Mouse (Mus musculus) kidney, embryonic 14.5 days (tissue): ENCODE results near the gene Wdr5. TPM values are rescaled to one million over a fixed set of nuclear protein-coding genes. Genes with fewer than 3 reads are reported as not detected.

Experiments
- ATAC-seq: fragments of 200-750 bp; cut with Nextera tagmentation; 2 replicates; pipeline ENCODE4 v1.8.0; 2017; ENCODE audit warnings: moderate number of reproducible peaks, mild to moderate bottlenecking, moderate TSS enrichment, moderate library complexity; ENCODE audit not compliant: low FRiP score, low TSS enrichment
- H3K27ac ChIP-seq: fragments of 300-500 bp; sonication (generic); 2 replicates; pipeline ENCODE4 v1.5.1; 2014; ENCODE audit warnings: low read depth, mild to moderate bottlenecking, low read length, moderate library complexity, mixed read lengths
- H3K27me3 ChIP-seq: fragments of 300-500 bp; sonication (generic); 2 replicates; pipeline ENCODE4 v1.6.1; 2014; ENCODE audit warnings: mild to moderate bottlenecking, low read length; ENCODE audit not compliant: control insufficient read depth, insufficient read depth
- H3K36me3 ChIP-seq: fragments of 300-500 bp; sonication (generic); 2 replicates; pipeline ENCODE4 v1.6.1; 2014; ENCODE audit warnings: low read length, mixed read lengths; ENCODE audit not compliant: control insufficient read depth, insufficient read depth
- H3K4me1 ChIP-seq: fragments of 300-500 bp; sonication (generic); 2 replicates; pipeline ENCODE4 v1.6.1; 2014; ENCODE audit warnings: low read length, mixed read lengths; ENCODE audit not compliant: control insufficient read depth, insufficient read depth
- H3K4me2 ChIP-seq: fragments of 300-500 bp; sonication (generic); replicated peaks from 2 replicates; pipeline ENCODE4 v1.6.1; 2014; ENCODE audit warnings: low read depth, mild to moderate bottlenecking, low read length
- H3K4me3 ChIP-seq: fragments of 300-500 bp; sonication (generic); 2 replicates; pipeline ENCODE4 v1.5.1; 2014; ENCODE audit warnings: mild to moderate bottlenecking, low read length
- H3K9ac ChIP-seq: fragments of 300-500 bp; sonication (generic); 2 replicates; pipeline ENCODE4 v1.6.1; 2014; ENCODE audit warnings: low read depth, mild to moderate bottlenecking, low read length, moderate library complexity
- H3K9me3 ChIP-seq: fragments of 300-500 bp; sonication (generic); 2 replicates; pipeline ENCODE4 v1.6.1; 2016; ENCODE audit warnings: low read length; ENCODE audit not compliant: control insufficient read depth
- WGBS: fragments of 180-500 bp; shearing (Covaris S2); extraction: QIAGEN DNeasy Blood & Tissue Kit; methylation state at CpG from one replicate; pipeline ENCODE4 v1.1.7; 2014; 5-methylcytosine and 5-hydroxymethylcytosine counted together
- polyA plus RNA-seq: library from polyadenylated mRNA; unstranded; fragments of >200 nt; fragmentation: Nextera tagmentation; extraction: Ambion mirVana; gene quantifications from 2 replicates; pipeline ENCODE4 v1.2.1, GENCODE M21; 2014

Gene Wdr5
- 37.1 and 73.5 TPM in 2 replicates for polyA plus RNA-seq

GRCm38 (mm10) chr2:27514639-27515328 is at the start of gene Wdr5:
Gene Wdr5 (plus strand): TSS chr2:27515157.
- under 1% methylated on average over 57 of the region's 57 CpGs for WGBS
- peak within 1 kb of the TSS; percentile 93 for H3K9ac ChIP-seq
- no peaks in the 10 kb centered on the region for H3K27me3 ChIP-seq
- H3K4me2 ChIP-seq, result peak within 1 kb of the TSS; percentile 92
- peaks cover 21% of the 10 kb centered on the region for H3K4me1 ChIP-seq
- peak within 1 kb of the TSS; percentile 89 for H3K27ac ChIP-seq
- H3K9me3 ChIP-seq, result no peaks in the 10 kb centered on the region
- peak; percentile 87 for ATAC-seq
- peaks cover 14% of the 10 kb centered on the region for H3K36me3 ChIP-seq
- H3K4me3 ChIP-seq, result peak within 1 kb of the TSS; percentile 76

- Histone ChIP-seq H3K9ac (no peak overlapping the region), H3K4me3 (no peak overlapping the region), H3K27ac (no peak overlapping the region), H3K27me3 (no peaks in the 10 kb centered on the region), H3K4me1 (peaks cover 48% of the 10 kb centered on the region), H3K4me2 (no peak overlapping the region), H3K36me3 (peaks cover 29% of the 10 kb centered on the region), H3K9me3 (no peaks in the 10 kb centered on the region)
- 62% methylated on average over 4 of the region's 4 CpGs for whole genome bisulfite sequencing
- no peak for ATAC-seq
Observed at GRCm38 (mm10) chr2:27469292-27469990, 45.5 kb upstream of the Wdr5 start.

- peaks cover 48% of the 10 kb centered on the region for H3K4me1 ChIP-seq
- 55% methylated on average over 3 of the region's 3 CpGs for WGBS
- no peak overlapping the region for H3K27ac ChIP-seq
Observed at GRCm38 (mm10) chr2:27469991-27470355, 45.0 kb upstream of the Wdr5 start.

GRCm38 (mm10) chr2:27470535-27470934 is 44.4 kb upstream of the Wdr5 start:
- no peak for ATAC-seq
- Histone ChIP-seq H3K9ac (no peak overlapping the region), H3K27me3 (no peaks in the 10 kb centered on the region), H3K4me3 (no peak overlapping the region), H3K36me3 (peaks cover 22% of the 10 kb centered on the region), H3K4me1 (peaks cover 48% of the 10 kb centered on the region), H3K27ac (no peak overlapping the region), H3K9me3 (no peaks in the 10 kb centered on the region), H3K4me2 (no peak overlapping the region)
- WGBS, result 98% methylated on average over 2 of the region's 2 CpGs

More at GRCm38 (mm10) chr2:27469991-27470355, 45.0 kb upstream of the Wdr5 start:
- Histone ChIP-seq H3K4me3 (no peak overlapping the region), H3K27me3 (no peaks in the 10 kb centered on the region), H3K36me3 (peaks cover 25% of the 10 kb centered on the region), H3K9ac (no peak overlapping the region), H3K9me3 (no peaks in the 10 kb centered on the region), H3K4me2 (no peak overlapping the region)
- ATAC-seq, result no peak

GRCm38 (mm10) chr2:27471170-27471584 is 43.8 kb upstream of the Wdr5 start:
- no peak for ATAC-seq
- H3K4me1 ChIP-seq, result peaks cover 48% of the 10 kb centered on the region
- no peak overlapping the region for H3K4me2 ChIP-seq
- H3K27me3 ChIP-seq, result no peaks in the 10 kb centered on the region
- H3K36me3 ChIP-seq, result peaks cover 16% of the 10 kb centered on the region; the same call in 1 of the 2 replicates
- H3K4me3 ChIP-seq, result no peak overlapping the region
- no peak overlapping the region for H3K9ac ChIP-seq
- H3K9me3 ChIP-seq, result no peaks in the 10 kb centered on the region
- no peak overlapping the region for H3K27ac ChIP-seq

- Histone ChIP-seq H3K4me2 (peak overlapping the region; percentile 76), H3K27ac (no peak overlapping the region; the same call in 1 of the 2 replicates), H3K4me1 (peaks cover 53% of the 10 kb centered on the region), H3K4me3 (peak overlapping the region; percentile 91), H3K27me3 (no peaks in the 10 kb centered on the region), H3K9ac (peak overlapping the region; percentile 93; the same call in 1 of the 2 replicates), H3K36me3 (peaks cover 14% of the 10 kb centered on the region; the same call in 1 of the 2 replicates), H3K9me3 (no peaks in the 10 kb centered on the region)
- no peak for ATAC-seq
- WGBS, result 51% methylated on average over 7 of the region's 7 CpGs
Observed at GRCm38 (mm10) chr2:27473061-27473765, 41.7 kb upstream of the Wdr5 start.

- Histone ChIP-seq H3K9ac (peak overlapping the region; percentile 93), H3K4me1 (peaks cover 53% of the 10 kb centered on the region), H3K36me3 (peaks cover 11% of the 10 kb centered on the region; the same call in 1 of the 2 replicates), H3K27me3 (no peaks in the 10 kb centered on the region), H3K9me3 (no peaks in the 10 kb centered on the region), H3K27ac (no peak overlapping the region), H3K4me3 (peak overlapping the region; percentile 91), H3K4me2 (peak overlapping the region; percentile 76)
- ATAC-seq, result no peak
- 10% methylated on average over 4 of the region's 4 CpGs for WGBS
Observed at GRCm38 (mm10) chr2:27473911-27474310, 41.0 kb upstream of the Wdr5 start.

GRCm38 (mm10) chr2:27474621-27475484 is 40.1 kb upstream of the Wdr5 start:
- Histone ChIP-seq H3K9ac (peak overlapping the region; percentile 93), H3K9me3 (no peaks in the 10 kb centered on the region), H3K4me1 (peaks cover 48% of the 10 kb centered on the region), H3K27me3 (no peaks in the 10 kb centered on the region), H3K4me2 (peak overlapping the region; percentile 76), H3K27ac (peak overlapping the region; percentile 97), H3K36me3 (peaks cover 8% of the 10 kb centered on the region; the same call in 1 of the 2 replicates), H3K4me3 (peak overlapping the region; percentile 91)
- ATAC-seq, result peak; percentile 21
- WGBS, result under 1% methylated on average over 84 of the region's 84 CpGs
